Comparison of ENCODE assay signal across 17 mouse cellular contexts in genomic region chr8:128663106-128663505, GRCm38 (mm10). TPM values are rescaled to one million over a fixed set of nuclear protein-coding genes. Genes with fewer than 3 reads are reported as not detected.
A peak's percentile ranks its signal among the peaks of the same experiment; 100 is the strongest.
DNase-seq lines count a peak whose midpoint lies in the region; ATAC-seq lines count a peak whose summit lies in the region.
"Had no signal": no experiment of that assay in that cellular context is flagged by ENCODE, and none has a peak within 500 bp of the region (broad histone marks: within the 10 kb centered on the region; RNA-seq: fewer than 3 reads in every experiment).

No protein-coding gene starts in this region.

- H3K36me3 ChIP-seq in heart, embryonic 15.5 days, result no peaks in the 10 kb centered on the region
- H3K36me3 ChIP-seq in lung, embryonic 16.5 days (ENCODE audit: control insufficient read depth, insufficient read depth, low read length), result no peaks in the 10 kb centered on the region
- H3K36me3 ChIP-seq in kidney, embryonic 16.5 days (ENCODE audit: insufficient read depth, low read length), result no peaks in the 10 kb centered on the region
- no peaks in the 10 kb centered on the region for H3K36me3 ChIP-seq in stomach, embryonic 15.5 days
- no peaks in the 10 kb centered on the region for H3K36me3 ChIP-seq in forebrain, embryonic 13.5 days (ENCODE audit: poor library complexity, severe bottlenecking)
- H3K36me3 ChIP-seq: embryonic facial prominence, embryonic 12.5 days; hindbrain, embryonic 12.5 days; intestine, embryonic 15.5 days; midbrain, embryonic 15.5 days had no signal

- no peak overlapping the region for H3K4me3 ChIP-seq in heart, embryonic 15.5 days
- H3K4me3 ChIP-seq in lung, embryonic 16.5 days (ENCODE audit: low read length), result no peak overlapping the region
- no peak overlapping the region for H3K4me3 ChIP-seq in kidney, embryonic 16.5 days (ENCODE audit: low read length)
- no peak overlapping the region for H3K4me3 ChIP-seq in stomach, embryonic 15.5 days (replicated peaks)
- no peak overlapping the region for H3K4me3 ChIP-seq in forebrain, embryonic 13.5 days
- H3K4me3 ChIP-seq: embryonic facial prominence, embryonic 12.5 days; hindbrain, embryonic 12.5 days; intestine, embryonic 15.5 days; midbrain, embryonic 15.5 days had no signal

- DNase-seq in heart, postnatal 36 days, result no peak
- DNase-seq in lung, postnatal 14 days, result no peak
- DNase-seq: B cell, adult 2 months; cerebellum, adult 11-12 months; lung, postnatal 4 days; right cerebral cortex, adult 18-20 months; thymus, postnatal 4 days had no signal

- no peak overlapping the region for H3K9ac ChIP-seq in heart, embryonic 15.5 days
- no peak overlapping the region for H3K9ac ChIP-seq in lung, embryonic 16.5 days (ENCODE audit: low read length)
- no peak overlapping the region for H3K9ac ChIP-seq in kidney, embryonic 16.5 days (replicated peaks; ENCODE audit: low read length)
- no peak overlapping the region for H3K9ac ChIP-seq in stomach, embryonic 15.5 days
- H3K9ac ChIP-seq in forebrain, embryonic 13.5 days, result no peak overlapping the region
- H3K9ac ChIP-seq: embryonic facial prominence, embryonic 12.5 days; hindbrain, embryonic 12.5 days; intestine, embryonic 15.5 days; midbrain, embryonic 15.5 days had no signal

- H3K4me2 ChIP-seq in heart, embryonic 15.5 days, result no peak overlapping the region
- H3K4me2 ChIP-seq in lung, embryonic 16.5 days (ENCODE audit: low read depth, low read length), result no peak overlapping the region
- H3K4me2 ChIP-seq in kidney, embryonic 16.5 days (replicated peaks; ENCODE audit: low read depth, low read length), result no peak overlapping the region
- no peak overlapping the region for H3K4me2 ChIP-seq in stomach, embryonic 15.5 days
- H3K4me2 ChIP-seq in forebrain, embryonic 13.5 days, result no peak overlapping the region
- H3K4me2 ChIP-seq: embryonic facial prominence, embryonic 12.5 days; hindbrain, embryonic 12.5 days; intestine, embryonic 15.5 days; midbrain, embryonic 15.5 days had no signal

- H3K4me1 ChIP-seq in heart, embryonic 15.5 days (replicated peaks), result no peaks in the 10 kb centered on the region
- H3K4me1 ChIP-seq in lung, embryonic 16.5 days (replicated peaks; ENCODE audit: control insufficient read depth, insufficient read depth, low read length), result peaks cover 6% of the 10 kb centered on the region; the same call in 1 of the 2 replicates
- peaks cover 7% of the 10 kb centered on the region for H3K4me1 ChIP-seq in kidney, embryonic 16.5 days (ENCODE audit: insufficient read depth, low read length)
- peaks cover 3% of the 10 kb centered on the region; the same call in 1 of the 2 replicates for H3K4me1 ChIP-seq in stomach, embryonic 15.5 days
- H3K4me1 ChIP-seq in forebrain, embryonic 13.5 days, result no peaks in the 10 kb centered on the region
- H3K4me1 ChIP-seq: embryonic facial prominence, embryonic 12.5 days; hindbrain, embryonic 12.5 days; intestine, embryonic 15.5 days; midbrain, embryonic 15.5 days had no signal

- H3K9me3 ChIP-seq in heart, embryonic 15.5 days (replicated peaks), result no peaks in the 10 kb centered on the region
- H3K9me3 ChIP-seq in lung, embryonic 16.5 days (ENCODE audit: control insufficient read depth, low read length), result no peaks in the 10 kb centered on the region
- H3K9me3 ChIP-seq in kidney, embryonic 16.5 days (ENCODE audit: low read length), result peaks cover 3% of the 10 kb centered on the region; the same call in 1 of the 2 replicates
- no peaks in the 10 kb centered on the region for H3K9me3 ChIP-seq in stomach, embryonic 15.5 days
- peaks cover 6% of the 10 kb centered on the region for H3K9me3 ChIP-seq in forebrain, embryonic 13.5 days (replicated peaks)
- H3K9me3 ChIP-seq: embryonic facial prominence, embryonic 12.5 days; hindbrain, embryonic 12.5 days; intestine, embryonic 15.5 days; midbrain, embryonic 15.5 days had no signal

- WGBS in heart, embryonic 15.5 days, result 50% methylated on average over 2 of the region's 2 CpGs
- WGBS in lung, embryonic 16.5 days, result 20% methylated on average over 2 of the region's 2 CpGs
- WGBS in kidney, embryonic 16.5 days, result 33% methylated on average over 2 of the region's 2 CpGs
- WGBS in stomach, embryonic 15.5 days, result 37% methylated on average over 2 of the region's 2 CpGs
- WGBS in forebrain, embryonic 13.5 days, result 76% methylated on average over 2 of the region's 2 CpGs

- ATAC-seq in heart, embryonic 15.5 days (replicated peaks; ENCODE audit: insufficient number of reproducible peaks, insufficient read depth, low FRiP score, low read depth), result no peak
- peak; percentile 81 for ATAC-seq in lung, embryonic 16.5 days (ENCODE audit: low read depth)
- peak; percentile 81 for ATAC-seq in kidney, embryonic 16.5 days (ENCODE audit: low FRiP score, low TSS enrichment)
- peak; percentile 22; the same call in 1 of the 2 replicates for ATAC-seq in stomach, embryonic 15.5 days (ENCODE audit: insufficient read depth, low FRiP score, low read depth)
- no peak for ATAC-seq in forebrain, embryonic 13.5 days
- no peak for ATAC-seq in cerebellum, adult (ENCODE audit: insufficient number of reproducible peaks, low FRiP score, low TSS enrichment)
- ATAC-seq: intestine, embryonic 15.5 days; midbrain, embryonic 15.5 days had no signal

- peak overlapping the region; percentile 37; the same call in 1 of the 2 replicates for H3K27ac ChIP-seq in heart, embryonic 15.5 days
- H3K27ac ChIP-seq in lung, embryonic 16.5 days (ENCODE audit: low read length), result peak overlapping the region; percentile 61
- H3K27ac ChIP-seq in kidney, embryonic 16.5 days (ENCODE audit: low read length), result peak overlapping the region; percentile 56; the same call in 1 of the 2 replicates
- H3K27ac ChIP-seq in stomach, embryonic 15.5 days, result no peak overlapping the region
- H3K27ac ChIP-seq in forebrain, embryonic 13.5 days, result no peak overlapping the region
- H3K27ac ChIP-seq: embryonic facial prominence, embryonic 12.5 days; hindbrain, embryonic 12.5 days; intestine, embryonic 15.5 days; midbrain, embryonic 15.5 days had no signal

- no peaks in the 10 kb centered on the region for H3K27me3 ChIP-seq in heart, embryonic 15.5 days
- H3K27me3 ChIP-seq in lung, embryonic 16.5 days (ENCODE audit: control insufficient read depth, insufficient read depth, low read depth, low read length), result no peaks in the 10 kb centered on the region
- no peaks in the 10 kb centered on the region for H3K27me3 ChIP-seq in kidney, embryonic 16.5 days (ENCODE audit: insufficient read depth, low read length)
- no peaks in the 10 kb centered on the region for H3K27me3 ChIP-seq in stomach, embryonic 15.5 days (replicated peaks)
- no peaks in the 10 kb centered on the region for H3K27me3 ChIP-seq in forebrain, embryonic 13.5 days
- H3K27me3 ChIP-seq: embryonic facial prominence, embryonic 12.5 days; hindbrain, embryonic 12.5 days; intestine, embryonic 15.5 days; midbrain, embryonic 15.5 days had no signal

- intact Hi-C loops in heart, postnatal 36 days (cut with DNase I), result no loop called here

RNA-seq across cellular contexts. Expression of gene Itgb1, which starts 22.3 kb away (rescaled TPM):
- 342 and 356 TPM in 2 replicates for polyA plus RNA-seq in heart, embryonic 15.5 days (2015; fragmentation: Nextera tagmentation; extraction: Ambion mirVana)
- total RNA-seq in heart, postnatal 36 days (2021), result 100 to 1,000 TPM; 384 to 410 TPM
- polyA plus RNA-seq in lung, embryonic 16.5 days (2015; fragmentation: Nextera tagmentation; extraction: Ambion mirVana), result 373 and 384 TPM in 2 replicates
- 288 and 305 TPM in 2 replicates for polyA plus RNA-seq in kidney, embryonic 16.5 days (2015; fragmentation: Nextera tagmentation; extraction: Ambion mirVana)
- polyA plus RNA-seq in stomach, embryonic 15.5 days (2015; fragmentation: Nextera tagmentation; extraction: Ambion mirVana), result 304 and 327 TPM in 2 replicates
- polyA plus RNA-seq in forebrain, embryonic 13.5 days (2015; fragmentation: Nextera tagmentation; extraction: Ambion mirVana), result 84.4 and 86.8 TPM in 2 replicates

Comparison
In these comparisons a context has a peak if more than half of its experiments do, and no peak if none do; other contexts are left out.
1. ATAC-seq: peak in lung, embryonic 16.5 days (single experiment), kidney, embryonic 16.5 days (single experiment) and stomach, embryonic 15.5 days (single experiment); none in heart, embryonic 15.5 days (single experiment), forebrain, embryonic 13.5 days (single experiment) and cerebellum, adult (single experiment).
2. H3K27ac ChIP-seq: peak in heart, embryonic 15.5 days (single experiment), lung, embryonic 16.5 days (single experiment) and kidney, embryonic 16.5 days (single experiment); none in stomach, embryonic 15.5 days (single experiment) and forebrain, embryonic 13.5 days (single experiment).